Mouse (Mus musculus): Measurements from ENCODE around the gene Prpf38b.
"Not testable (repeated sequence)": the region's sequence is repeated elsewhere in the genome, so short reads cannot be mapped to it uniquely, and the experiment has no call there.

Prpf38b gene

DNA sequence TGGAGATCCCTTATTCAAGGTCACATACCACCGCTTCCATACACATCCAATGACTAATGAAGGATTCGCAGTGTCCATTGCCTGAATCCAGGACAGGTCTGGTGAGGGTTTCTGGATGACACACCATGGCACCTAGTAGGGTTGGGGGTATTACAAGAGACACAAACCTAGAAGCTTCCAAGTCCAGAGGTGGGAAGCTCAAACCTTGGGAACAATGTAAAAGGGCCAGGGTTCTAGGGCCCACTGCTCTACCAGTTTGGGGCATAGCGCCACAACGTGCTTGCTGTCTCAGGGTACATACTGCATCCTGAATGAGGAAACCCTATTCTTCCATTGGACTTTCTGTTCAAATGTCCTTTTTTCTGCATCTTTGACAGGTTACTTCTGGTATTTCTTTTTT lies 12.9 kb downstream of the Prpf38b start:
- no peak for DNase-seq

DNA sequence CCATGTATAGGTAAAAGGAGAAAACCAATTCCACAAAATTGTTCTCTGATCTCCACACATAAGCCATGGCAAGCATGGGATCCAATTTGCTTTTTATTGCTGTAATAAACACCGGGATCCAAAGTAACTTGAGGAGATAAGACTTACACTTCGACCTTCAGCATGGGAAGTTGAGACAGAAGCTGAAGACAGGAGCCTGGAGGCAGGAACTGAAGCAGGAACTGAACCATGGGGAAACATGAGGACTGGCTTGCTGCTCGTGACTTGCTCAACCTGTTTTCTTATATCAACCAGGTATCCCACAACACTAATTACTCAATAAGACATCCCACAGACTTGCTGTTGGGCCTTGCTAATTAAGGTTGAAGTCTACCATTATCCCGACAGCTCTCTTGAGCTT lies 18.6 kb downstream of the Prpf38b start:
- no peak for DNase-seq

DNA sequence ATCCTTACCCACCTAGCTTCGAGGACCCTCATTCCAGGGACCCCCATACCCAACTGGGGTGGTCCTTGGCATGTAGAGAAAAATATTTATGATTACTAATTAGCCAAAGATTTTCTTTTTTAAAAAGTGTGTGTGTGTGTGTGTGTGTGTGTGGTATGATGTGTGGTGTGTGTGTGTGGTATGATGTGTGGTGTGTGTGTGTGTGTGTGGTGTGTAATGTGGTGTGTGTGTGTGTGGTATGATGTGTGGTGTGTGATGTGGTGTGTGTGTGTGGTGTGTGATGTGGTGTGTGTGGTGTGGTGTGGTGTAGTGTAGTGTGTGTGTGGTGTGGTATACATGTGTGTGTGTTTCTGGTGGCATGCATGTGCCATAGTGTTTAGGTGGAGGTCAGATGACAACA lies 19.4 kb downstream of the Prpf38b start:
- no peak for DNase-seq

DNA sequence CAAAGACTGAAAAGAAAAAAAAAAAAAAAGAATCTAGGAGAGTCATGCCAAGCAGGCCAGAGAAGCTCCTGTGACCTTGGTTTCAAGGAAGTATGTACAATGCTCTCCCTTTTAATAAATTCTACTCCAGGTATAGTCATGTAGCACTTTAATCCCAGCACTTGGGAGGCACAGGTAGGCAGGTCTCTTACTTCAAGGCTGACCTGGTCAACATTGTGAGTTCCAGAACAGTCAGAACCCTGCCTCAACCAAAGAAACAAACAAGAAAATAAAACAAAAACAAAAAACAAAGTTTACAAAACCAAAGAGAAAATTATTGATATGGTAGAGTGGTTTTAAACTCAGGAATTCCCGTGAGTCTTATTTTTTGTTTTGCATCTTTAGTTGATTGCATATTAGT lies 21.6 kb downstream of the Prpf38b start, which contains the start of gene Fndc7:
TSS of gene Fndc7 (minus strand) at position 101 of the 400 bp plus-strand sequence.
- no peak for DNase-seq

DNA sequence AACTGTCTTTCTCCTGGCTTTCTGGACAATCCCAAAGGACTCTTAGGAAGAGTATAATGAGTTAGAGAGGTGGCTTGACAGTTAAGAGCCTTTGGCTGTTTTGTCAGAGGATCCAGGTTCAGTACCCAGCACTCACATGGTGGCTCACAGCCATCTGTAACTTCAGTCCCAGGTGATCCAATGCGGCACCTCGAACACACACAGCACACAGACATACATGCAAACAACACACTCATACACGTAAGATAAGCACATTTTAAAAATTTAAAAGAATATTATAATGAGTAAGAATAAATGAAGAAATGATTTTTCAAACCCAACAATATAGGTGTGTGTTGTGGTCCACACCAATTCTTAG lies 23.9 kb downstream of the Prpf38b start:
- DNase-seq = no peak

DNA sequence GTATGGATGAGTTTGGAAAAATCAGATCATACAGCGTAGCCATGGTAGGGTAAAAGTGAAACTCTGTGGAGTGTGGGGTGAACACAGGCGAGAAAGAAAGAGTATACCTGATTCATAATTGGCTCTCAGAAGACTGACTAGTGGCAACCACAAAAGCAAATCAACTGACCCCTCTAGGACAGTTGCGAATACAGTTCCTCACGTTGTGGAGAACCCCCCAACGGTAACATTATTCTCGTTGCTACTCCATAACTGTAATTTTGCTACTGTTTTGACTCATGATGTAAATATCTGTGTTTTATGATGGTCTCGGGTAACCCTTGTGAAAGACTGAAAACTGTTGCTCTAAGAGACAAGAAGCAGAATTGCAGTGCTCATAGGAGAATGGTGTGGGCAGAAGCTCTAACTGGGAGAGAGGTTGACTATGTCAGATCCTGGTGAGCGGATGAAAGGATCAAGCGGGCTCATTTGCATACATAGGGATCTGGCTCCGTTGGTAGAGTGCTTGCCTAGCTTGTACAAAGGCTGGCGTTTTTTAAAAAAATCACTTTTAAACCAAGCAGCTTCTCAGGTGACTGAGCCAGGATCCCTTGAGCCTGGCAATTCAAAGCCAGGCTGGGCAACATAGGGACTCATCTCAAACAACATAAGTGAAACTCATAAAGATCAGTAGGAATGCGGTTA lies 24.5 kb downstream of the Prpf38b start:
- no peak for DNase-seq

DNA sequence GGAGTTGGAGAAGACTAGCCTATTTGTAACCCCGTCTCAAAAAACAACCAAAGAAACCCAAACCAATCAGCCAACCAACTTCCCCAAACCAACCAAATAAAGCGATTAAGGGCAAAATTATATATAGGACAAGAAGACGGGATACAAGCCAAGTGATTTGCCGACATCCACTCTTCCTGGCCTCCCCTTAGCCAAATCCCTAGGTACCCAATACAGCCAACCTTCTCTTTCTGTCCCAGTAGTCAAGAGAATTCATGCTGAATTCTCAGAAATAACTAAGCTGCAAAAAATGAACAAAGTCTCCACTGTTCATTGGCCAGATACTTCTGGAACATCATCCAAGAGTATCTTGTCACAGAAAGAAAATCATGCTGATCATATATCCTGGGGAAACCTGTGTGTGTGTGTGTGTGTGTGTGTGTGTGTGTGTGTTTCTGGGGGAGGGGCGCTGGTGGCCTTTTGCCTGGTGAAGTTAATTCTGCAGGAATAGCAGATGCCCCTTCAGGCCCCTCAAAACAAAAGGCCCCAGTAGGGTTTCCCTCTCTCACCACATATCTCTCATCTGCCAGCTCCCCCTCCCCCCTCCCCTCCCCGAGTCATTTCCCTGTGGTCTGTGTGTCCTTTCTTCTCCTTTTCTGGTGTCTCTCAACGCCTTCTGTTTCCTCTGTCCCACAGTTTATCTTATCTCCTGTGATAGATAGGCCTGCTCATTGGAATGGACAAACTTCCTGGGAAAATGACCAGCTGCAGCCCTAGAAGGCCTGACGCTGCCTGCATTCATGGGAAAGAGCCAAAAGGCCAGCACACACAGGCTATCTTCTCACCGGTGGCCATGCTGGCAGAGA lies 25.6 kb downstream of the Prpf38b start:
- no peak for DNase-seq

DNA sequence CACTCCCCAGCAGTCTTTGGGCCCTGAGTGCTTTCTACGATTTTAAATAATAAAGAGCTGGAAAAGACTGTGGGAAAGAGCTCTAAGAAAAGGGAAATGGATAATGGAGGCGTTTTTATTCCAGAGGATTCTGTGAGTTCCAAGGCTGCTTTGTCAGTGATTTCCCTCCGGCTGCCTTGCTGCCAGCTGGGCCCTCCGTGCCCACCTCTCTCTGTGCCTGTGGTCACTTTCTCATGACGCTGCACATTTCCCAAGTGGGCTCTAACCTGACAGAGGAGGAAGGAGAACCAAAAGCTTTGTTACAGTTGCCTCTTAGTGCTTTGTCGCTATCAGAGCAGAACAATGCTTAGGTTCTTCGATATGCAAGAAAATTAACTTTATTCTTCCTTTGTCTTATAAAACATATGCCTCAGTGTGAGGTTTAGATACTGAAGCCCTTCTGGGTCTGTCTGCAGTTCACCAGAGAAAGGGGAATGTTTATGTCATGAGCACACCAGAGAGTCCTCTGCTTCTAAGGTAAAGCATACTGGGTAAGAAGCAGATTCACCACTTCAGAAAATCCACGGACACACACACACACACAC lies 26.7 kb downstream of the Prpf38b start:
- DNase-seq = no peak

DNA sequence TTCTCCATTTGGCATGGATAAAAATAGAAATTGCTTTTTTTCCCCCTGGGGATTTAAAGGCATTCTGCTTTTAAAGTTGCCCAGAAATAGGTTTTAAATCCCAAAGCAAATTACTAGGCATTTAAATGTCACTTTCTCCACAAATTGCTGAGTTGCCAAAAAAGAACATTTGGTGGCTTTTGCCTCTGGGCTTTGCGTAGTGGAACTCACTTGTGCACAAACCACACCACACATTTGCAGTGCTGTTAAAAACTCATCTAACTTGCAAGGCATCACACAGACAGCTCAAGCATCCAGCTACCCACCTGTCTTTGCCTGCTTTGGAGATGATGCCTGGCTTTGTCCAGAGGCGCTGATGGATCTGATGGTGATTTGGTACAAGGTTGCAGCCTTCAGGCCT lies 28.5 kb downstream of the Prpf38b start:
- DNase-seq = no peak

DNA sequence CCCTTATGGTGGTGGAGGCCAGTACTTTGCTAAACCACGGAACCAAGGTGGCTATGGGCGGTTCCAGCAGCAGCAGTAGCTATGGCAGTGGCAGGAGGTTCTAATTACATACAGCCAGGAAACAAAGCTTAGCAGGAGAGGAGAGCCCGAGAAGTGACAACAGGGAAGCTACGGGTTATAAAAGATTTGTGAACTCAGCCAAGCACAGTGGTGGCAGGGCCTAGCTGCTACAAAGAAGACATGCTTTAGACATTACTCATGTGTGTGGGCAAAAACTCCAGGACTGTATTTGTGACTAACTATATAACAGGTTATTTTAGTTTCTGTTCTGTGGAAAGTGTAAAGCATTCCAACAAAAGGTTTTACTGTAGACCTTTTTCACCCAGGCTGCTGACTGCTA lies 29.7 kb downstream of the Prpf38b start:
- not testable (repeated sequence) for DNase-seq

DNA sequence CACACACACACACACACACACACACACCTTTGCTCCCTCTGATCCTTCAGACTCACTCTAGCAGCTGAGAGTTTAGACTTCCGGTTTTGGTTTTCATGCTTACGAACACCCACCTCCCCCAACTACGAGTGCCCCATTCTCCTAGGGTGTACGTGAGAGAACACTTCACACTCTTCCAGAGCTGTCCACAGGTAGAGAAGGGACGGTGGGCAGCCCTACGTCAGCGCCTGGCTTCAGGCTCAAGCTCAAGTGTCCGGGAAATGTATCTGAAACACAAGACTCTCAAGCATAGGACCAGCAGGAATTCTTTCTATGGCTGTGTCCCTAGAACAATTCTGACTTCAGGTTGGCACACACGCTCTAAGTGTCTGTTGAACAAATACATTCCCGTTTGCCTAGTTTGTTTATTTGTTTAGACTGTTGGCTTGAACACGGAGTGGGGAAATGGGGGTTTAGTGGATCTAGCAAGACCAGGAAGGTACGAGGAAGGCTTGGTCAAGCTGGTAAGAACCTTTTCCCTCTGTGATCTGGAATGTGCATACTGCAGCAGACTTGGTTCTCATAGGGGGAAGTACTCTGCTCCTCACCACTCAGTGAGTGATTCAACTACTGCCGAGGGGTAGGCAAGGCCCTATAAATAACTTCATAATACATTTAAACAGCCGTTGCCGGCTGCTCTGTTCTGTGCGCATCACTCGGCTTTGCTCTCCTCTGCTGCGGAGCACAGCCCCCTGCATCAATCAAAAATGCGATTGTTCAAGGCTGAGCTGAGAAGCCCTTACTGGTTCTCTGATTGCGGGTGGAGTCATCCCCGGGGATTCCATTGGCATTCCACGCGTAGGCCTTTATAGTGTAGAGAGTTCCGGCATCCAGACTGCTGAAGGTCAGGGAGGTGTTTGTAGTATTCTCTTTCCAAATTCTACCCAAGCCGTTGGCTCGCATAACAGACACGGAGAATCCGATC lies 30.7 kb downstream of the Prpf38b start:
- DNase-seq = no peak

DNA sequence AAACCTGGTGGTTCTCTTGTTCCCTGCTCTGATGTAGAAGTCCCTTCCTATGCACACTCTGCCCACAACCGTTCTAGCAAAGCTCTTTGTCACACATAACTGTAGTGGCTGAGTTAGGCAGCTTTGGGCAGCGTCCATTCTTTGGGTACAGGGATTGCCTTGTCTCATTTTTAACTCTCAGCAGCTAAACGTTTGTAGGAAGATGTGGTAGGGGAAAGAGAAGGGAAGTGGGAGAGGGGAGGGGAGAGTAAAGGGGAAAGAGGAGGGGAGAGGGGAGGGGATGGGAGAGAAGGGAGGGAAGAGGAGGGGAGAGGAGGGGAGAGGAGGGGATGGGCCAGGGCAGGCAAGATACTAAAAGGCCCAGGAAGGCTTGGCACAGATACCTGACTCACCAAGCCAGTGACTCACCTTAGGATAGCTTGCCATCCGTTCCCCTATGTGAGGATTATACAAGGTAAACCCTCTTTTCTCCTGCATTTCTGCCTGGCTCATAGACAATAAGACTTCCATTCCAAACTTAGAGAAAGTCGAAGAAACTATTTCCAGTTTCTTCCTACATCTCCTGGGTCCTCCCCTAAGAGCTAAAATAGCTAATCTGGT lies 31.6 kb downstream of the Prpf38b start:
- no peak for DNase-seq

DNA sequence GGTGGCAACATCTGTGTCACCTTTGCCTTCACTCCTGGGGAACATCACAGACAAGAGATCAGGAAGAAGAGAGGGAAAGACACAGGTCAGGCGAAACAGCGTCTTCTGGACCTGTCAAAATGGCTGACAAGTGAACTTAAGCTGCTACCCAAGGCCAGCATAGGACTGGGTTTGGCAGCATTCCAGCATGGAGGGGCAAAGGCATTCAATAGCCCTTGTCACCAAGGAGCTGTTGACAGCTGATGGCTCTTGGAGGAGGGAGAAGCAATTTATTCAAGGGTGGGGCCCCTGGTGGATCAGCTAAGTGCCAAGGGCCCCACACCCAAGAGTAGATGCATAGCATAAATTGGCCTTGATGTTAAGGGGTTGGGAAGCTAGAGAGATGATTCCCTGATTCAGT lies 32.4 kb downstream of the Prpf38b start:
- no peak for DNase-seq

DNA sequence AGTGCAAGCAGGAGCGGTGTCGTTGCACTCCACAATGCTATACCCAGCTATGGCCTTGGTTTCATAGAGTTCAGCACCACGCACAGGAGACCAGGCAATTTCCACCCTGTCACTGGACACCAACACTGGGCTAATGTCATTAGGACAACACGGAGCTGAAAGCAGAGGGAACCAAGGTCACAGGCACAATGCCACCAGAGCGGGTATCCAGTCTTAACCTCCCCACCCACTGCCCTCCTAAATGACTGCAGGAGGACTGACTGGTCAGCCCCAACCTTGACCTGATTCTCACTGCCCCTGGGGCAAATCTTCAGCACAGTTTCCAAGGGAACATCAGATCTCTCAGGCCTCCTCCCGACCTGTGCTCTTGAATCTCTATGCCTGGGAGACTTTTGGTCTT lies 40.9 kb downstream of the Prpf38b start:
- peak; percentile 17 for DNase-seq

DNA sequence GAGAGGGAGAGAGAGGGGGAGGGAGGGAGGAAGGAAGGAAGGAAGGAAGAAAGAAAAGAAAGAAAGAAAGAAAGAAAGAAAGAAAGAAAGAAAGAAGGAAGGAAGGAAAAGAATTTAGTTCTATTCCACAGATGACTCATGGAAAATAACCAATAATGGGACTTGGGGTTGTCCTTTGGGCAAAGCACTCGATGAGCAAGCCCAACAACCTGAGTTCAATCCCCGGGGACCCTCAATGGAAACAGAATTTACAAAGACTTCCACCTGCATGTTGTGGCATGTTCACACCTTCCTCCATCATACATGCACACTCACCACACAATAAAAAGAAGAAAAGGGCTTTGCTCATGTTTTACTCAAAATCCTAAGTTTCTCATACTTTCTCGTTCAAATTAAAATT lies 44.1 kb downstream of the Prpf38b start:
- DNase-seq = no peak

DNA sequence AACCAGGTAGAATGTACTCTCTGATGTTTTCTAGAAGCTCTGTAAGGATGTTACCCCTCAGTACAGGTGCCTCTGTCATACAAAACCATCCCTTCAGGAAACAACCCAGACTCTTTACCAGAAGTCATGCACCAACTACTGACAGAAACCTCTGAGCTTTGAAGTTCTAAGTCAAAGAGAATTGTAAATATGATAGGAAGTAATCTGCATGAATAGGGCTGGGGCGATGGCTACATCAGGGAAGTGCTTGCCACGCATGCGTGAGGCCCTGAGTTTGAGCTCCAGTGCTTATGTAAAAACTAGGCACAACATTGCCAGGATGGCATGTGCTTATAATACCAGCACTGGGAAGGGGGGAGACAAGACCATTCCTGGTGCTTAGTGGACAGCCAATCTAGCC lies 45.9 kb downstream of the Prpf38b start:
- DNase-seq = no peak

DNA sequence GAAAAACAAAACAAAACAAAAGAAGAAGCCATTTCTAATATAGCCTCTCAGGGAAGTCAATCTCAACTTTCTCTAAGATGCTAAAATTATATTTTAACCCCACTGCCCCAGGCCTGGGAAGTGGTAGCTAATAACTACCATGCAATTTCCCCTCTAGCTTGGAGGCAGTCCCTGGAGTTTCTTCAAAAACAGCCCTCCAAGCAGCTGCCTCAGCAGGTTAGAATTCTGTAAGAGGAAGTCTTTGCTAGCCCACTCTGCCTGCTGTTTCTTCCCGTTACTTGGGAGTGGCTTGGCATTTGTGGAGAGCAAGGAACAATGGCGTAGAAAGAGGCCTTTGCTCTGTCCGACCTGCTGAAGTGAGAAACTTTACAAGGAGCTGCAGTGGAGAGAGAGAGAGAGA lies 46.4 kb downstream of the Prpf38b start:
- no peak for DNase-seq

DNA sequence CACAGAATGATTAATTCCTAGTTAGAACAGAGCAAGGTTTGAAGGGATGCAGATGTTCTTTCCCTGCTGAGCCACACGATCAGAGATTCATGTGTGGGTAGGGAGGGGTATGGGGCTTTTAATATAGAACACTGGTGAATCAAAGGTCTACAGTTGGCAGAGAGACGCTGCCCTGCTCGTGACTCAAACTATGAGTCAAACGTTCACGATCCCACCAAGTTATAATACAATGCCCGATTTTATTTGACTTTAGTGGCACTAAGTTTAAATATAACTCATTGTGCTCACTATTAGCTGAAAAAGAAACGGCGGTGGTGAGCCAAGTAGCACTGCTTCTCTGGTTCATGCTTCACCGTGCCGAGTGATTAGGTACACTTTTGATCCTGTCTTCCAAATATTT lies 48.4 kb downstream of the Prpf38b start:
- DNase-seq = no peak

DNA sequence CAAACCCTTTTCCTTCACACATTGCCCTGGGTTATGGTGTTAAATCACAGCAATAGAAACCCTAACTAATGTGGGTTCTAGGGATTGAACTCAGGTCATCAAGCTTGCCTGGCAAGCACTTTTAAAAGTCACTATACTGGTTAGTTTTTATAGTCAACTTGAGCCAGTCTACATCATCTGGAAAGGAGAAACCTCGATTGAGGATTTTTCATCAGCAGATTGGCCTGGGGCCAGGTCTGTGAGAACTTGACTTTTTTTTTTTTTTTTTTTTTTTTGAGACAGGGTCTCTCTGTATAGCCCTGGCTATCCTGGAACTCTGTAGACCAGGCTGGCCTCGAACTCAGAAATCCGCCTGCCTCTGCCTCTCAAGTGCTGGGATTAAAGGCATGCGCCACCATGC lies 49.2 kb downstream of the Prpf38b start:
- DNase-seq = not testable (repeated sequence)

DNA sequence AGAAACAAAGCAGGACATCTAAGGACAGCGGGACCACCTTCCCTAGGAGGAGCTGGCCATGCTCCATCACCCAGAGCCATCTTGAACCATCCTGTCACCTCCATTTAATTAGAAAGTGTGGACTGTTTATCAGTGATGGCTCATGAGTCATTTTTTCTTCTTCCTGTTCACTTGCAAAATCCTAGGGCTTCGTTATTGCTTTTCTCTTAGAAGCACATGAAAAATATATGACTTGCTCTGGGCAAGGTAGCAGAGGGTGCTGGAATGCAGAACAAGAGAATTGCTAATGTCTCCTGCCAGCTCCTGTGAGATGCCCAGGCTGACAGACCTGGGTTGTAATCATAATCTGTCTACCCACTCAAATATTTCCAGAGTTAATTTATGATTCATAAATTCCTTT lies 50.7 kb downstream of the Prpf38b start:
- DNase-seq = no peak

DNA sequence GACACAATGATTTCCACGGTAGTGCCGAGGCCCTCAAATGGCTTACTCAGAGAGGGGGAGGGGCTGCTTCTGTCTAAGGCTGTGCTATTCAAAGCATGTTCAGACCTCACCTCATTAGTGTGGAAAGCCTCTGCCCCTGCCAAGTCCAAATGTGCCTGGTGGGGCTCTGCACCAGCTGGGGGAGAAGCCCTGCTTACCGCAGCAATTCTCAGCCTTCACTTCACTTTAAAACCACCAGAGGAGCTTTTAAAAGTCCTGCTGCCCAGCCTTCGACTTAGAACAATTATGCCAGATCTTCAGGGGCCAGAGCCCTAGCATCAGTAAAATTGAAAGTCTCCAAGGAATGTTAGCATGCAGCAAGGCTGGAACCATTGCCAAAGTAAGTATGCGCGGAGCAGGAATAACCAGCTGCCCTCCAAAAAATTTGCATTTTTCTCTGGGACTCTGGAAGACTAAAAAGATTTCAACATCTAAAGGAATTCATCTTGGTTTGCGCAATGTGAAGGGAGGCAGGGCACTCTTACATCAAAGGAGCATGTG lies 53.2 kb downstream of the Prpf38b start:
- no peak for DNase-seq

DNA sequence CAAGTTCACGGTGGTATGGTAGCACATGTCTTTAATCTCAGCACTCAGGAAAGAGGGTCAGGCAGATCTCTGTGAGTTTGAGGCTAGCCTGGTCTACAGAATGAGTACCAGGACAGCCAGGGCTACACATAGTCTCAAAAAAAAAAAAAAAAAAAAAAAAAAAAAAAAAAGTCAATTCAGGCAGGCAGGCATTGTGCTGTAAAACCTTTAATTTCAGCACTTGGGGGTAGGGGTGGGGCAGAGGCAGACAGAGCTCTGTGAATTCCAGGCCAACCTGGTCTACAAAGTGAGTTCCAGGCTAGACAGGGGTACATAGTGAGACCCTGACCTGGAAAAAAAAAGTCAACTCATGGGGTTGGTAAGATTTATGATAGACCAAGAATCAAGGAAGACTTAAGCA lies 53.8 kb downstream of the Prpf38b start:
- no peak for DNase-seq
